11 mouse cellular contexts compared by ENCODE assay signal in the genomic region with DNA sequence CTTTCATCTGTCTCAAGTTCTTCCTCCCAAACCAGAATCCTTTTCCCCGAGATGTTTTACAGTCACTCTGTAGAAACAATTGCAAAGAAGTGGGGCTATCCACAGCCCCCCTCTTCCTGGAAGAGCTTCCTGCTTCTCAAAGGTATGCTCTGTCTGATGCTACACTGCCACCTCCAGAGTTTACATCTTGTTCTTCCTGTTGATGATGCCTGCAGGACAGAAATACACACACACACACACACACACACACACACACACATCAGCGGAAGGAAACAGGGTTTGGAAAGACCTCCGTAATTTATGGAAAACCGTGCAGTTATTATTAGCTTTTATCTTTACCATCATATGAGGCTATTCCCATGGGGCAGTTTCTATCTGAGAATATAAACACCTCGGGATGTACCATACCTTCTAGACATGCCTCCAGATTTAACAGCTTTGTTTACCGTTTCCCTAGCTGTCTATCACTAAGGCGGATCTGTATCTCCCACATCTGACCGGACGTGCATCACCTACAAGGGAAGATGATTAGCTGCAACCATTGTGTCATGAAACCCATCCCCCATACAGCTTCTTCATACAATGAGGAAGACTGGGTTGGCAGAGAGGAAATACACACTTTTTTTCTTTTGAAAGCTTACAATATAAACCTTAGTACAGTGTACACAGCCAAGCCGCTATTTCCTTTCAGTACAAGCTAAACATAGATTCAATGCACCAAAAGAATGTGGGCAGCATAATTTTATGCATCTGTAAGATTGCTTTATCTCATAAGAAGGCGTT.
DNase-seq lines count a peak whose midpoint lies in the region; ATAC-seq and TF ChIP-seq lines count a peak whose summit lies in the region.
"Had no signal": no experiment of that assay in that cellular context is flagged by ENCODE, and none has a peak within 500 bp of the region (broad histone marks: within the 10 kb centered on the region; RNA-seq: fewer than 3 reads in every experiment).

No protein-coding gene starts in this region.

- no peak overlapping the region for H3K9ac ChIP-seq in heart, adult 2 months (ENCODE audit: low read depth, low read length)
- H3K9ac ChIP-seq in hindbrain, embryonic 13.5 days: no peak overlapping the region

- no peak for TF ChIP-seq CTCF in heart, adult 2 months (IDR thresholded peaks at IDR 0.05)
- TF ChIP-seq CTCF in gastrocnemius, adult 2 months (IDR thresholded peaks at IDR 0.05): no peak

- no peak for ATAC-seq in hindbrain, embryonic 13.5 days (ENCODE audit: low FRiP score)

- no peak for TF ChIP-seq EP300 in heart, adult 2 months (IDR thresholded peaks at IDR 0.05; ENCODE audit: insufficient read depth, low read depth, low read length)

- no peak overlapping the region for H3K4me3 ChIP-seq in heart, adult 2 months
- no peak overlapping the region for H3K4me3 ChIP-seq in gastrocnemius, adult 2 months
- H3K4me3 ChIP-seq in hindbrain, embryonic 13.5 days: no peak overlapping the region

- no peaks in the 10 kb centered on the region for H3K27me3 ChIP-seq in heart, adult 2 months (ENCODE audit: control insufficient read depth, insufficient read depth, low read length)
- no peaks in the 10 kb centered on the region for H3K27me3 ChIP-seq in hindbrain, embryonic 13.5 days

- H3K9me3 ChIP-seq in hindbrain, embryonic 13.5 days: no peaks in the 10 kb centered on the region

- intact Hi-C loops in heart, adult 2 months (cut with DNase I): no loop called here
- intact Hi-C loops in heart, postnatal 25 days (cut with DNase I): loop anchor here (2.0 kb wide), 1 partner anchor 105 kb away; no protein-coding TSS in a partner anchor
- intact Hi-C loops in gastrocnemius, adult 2 months (cut with DNase I): no loop called here

- 41% methylated on average over 11 of the region's 11 CpGs for WGBS in heart, adult 2 months
- 82% methylated on average over 11 of the region's 11 CpGs for WGBS in hindbrain, embryonic 13.5 days

- no peaks in the 10 kb centered on the region for H3K36me3 ChIP-seq in heart, adult 2 months (ENCODE audit: control insufficient read depth, insufficient read depth, low read length)
- H3K36me3 ChIP-seq in hindbrain, embryonic 13.5 days: no peaks in the 10 kb centered on the region

- no peaks in the 10 kb centered on the region for H3K79me2 ChIP-seq in heart, adult 2 months (replicated peaks; ENCODE audit: control insufficient read depth, insufficient read depth, low read length)

- peak in 1 of 2 experiments; percentile 12 for DNase-seq in heart, adult 2 months
- no peak for DNase-seq in heart, postnatal 25 days (ENCODE audit: low spot score)
- peak; percentile 21 for DNase-seq in right cerebral cortex, adult 18-20 months
- DNase-seq in right cerebral cortex, postnatal 14 days: no peak
- DNase-seq in kidney, postnatal 14 days: peak; percentile 39
- DNase-seq in telencephalon, adult 2 months (ENCODE audit: low read depth, low spot score): peak; percentile 68
- no peak for DNase-seq in gastrocnemius, adult 2 months
- DNase-seq: cerebellum, postnatal 14 days; right cerebral cortex, postnatal 4 days; thymus, adult 2 months had no signal

- peak overlapping the region; percentile 47 for H3K27ac ChIP-seq in heart, adult 2 months
- no peak overlapping the region for H3K27ac ChIP-seq in gastrocnemius, adult 2 months
- no peak overlapping the region for H3K27ac ChIP-seq in hindbrain, embryonic 13.5 days

- peaks cover 3% of the 10 kb centered on the region for H3K4me1 ChIP-seq in heart, adult 2 months (ENCODE audit: control insufficient read depth, insufficient read depth, low read length)
- no peaks in the 10 kb centered on the region for H3K4me1 ChIP-seq in hindbrain, embryonic 13.5 days (replicated peaks)

- no peak for TF ChIP-seq POLR2A in heart, adult 2 months (IDR thresholded peaks at IDR 0.05; ENCODE audit: insufficient read depth, low read depth, low read length)

- no peak overlapping the region for H3K4me2 ChIP-seq in hindbrain, embryonic 13.5 days

Comparison
In these comparisons a context has a peak if more than half of its experiments do, and no peak if none do; other contexts are left out.
1. DNase-seq: peak in right cerebral cortex, adult 18-20 months (single experiment), kidney, postnatal 14 days (single experiment) and telencephalon, adult 2 months (single experiment); none in heart, postnatal 25 days (single experiment), right cerebral cortex, postnatal 14 days (single experiment) and gastrocnemius, adult 2 months (single experiment).